Mouse (Mus musculus) layer of hippocampus, adult 9-11 months (tissue): Measurements from ENCODE around the gene Grid1.

Experiments used
- DNase-seq: peaks from one replicate; pipeline ENCODE4 v3.0.0; 2022

Grid1 gene

DNA sequence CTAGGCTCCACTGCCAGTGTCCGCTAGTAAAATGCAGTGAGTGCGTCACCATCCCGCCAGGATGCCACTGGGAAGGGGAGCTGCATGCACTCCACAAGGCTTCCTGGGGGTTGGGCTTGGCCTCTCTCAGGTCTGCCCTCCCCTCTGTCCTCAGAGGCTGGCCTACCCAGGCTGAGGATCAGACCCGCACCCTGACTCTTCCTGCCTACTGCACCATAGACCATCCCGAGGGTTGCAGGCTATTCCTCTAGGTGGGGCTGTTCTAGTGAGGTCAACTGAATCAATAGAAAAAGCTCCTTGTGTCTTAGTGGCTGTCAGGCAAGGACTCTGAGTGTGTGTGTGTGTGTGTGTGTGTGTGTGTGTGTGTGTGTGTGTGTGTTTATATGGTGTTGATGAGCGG is 19.1 kb downstream of the Grid1 start:
- DNase-seq = no peak

DNA sequence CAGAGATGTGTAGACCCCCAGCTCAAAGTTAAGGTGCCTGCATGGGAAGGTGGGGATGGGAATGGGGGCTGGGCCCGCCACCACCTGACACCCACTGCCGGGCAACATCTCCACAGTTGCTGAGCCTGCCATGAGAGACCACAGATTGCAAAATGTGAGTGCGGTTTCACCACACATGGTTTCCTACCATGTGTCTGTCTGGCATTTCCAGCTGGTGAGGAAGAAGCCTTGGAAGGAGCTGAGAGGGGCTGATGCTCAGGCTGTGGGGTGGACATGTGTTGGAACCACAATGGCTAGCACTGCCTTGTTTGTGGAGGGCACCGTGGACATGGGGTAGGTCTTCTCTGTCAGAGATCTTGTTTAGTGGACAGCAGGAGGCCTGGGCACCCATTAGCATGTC is 20.0 kb downstream of the Grid1 start:
- peak; percentile 62 for DNase-seq

DNA sequence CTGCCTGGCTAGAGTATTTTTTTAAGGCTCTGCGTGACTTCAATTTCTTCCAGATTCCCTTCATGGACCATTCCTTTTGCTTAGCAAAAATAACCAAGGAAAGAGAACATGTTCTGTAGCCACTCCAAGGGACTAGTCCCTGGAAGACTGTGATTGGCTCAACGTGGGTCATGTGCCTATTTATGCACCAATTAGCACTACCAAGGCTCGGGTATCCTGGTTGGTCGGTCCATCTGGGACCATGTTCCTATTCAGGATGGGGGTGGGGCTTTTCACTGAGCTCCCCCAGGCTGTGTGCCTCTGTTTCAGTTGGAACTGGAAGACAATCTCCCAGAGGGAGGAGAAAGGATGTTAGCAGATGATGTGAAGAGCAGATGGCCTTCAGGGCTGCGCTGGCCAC is 23.7 kb downstream of the Grid1 start:
- no peak for DNase-seq

DNA sequence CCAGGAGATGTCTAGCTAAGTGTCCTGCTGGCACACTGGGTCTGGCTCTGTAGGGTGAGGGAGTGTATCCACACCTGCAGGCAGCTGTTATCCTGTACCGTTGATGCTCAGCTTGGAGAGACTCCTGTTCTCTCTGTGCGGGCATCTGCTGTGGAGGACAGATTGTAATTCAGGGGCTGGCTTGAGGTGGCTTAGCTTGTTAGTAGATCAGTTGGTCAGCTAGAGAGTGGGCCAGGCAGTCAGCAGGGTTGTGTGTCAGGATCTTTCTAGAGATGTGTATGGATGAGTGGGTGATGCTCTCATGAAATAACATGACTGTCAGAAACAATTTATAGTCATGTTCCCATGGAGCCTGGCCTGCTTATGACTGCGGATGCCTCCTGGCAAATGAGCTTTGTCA is 24.3 kb downstream of the Grid1 start:
- DNase-seq = no peak

DNA sequence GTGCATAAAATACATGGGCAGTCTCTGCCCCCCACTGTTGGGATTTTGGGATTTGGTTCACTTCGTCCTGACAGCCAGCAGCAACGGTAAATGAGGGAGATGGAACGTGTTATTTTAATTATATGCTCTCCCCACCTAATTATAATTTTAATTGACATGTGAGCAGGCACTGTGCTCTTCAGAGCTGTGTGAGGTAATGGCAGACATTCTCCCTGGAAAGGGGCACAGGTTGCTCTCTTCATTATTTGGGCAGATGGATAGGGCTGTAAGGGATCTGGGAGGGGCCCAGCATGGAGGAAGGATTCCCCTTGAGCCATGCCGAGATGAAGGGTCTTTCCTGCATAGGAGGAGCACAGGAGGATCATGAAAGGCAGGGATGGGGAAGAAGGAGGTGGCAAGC is 26.9 kb downstream of the Grid1 start:
- DNase-seq = no peak

DNA sequence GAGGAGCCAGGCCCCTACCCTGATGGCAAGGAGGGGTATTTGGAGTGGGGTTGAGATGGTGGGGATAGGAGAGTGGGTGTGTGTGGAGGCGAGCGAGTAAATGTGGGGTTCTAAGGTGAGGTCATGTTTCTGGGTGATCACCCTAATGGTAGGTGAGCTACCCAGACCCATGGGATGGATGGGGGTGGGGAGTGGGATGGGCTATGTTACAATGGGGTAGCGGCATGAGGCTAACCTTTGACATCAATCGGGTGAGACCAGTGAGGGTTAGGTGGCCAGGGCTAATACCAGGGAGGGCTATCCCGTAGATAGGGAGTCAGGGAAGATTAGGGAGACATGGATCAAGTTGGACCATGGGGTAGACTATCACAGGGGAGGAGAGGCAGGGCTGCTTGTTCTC is 27.7 kb downstream of the Grid1 start:
- no peak for DNase-seq

DNA sequence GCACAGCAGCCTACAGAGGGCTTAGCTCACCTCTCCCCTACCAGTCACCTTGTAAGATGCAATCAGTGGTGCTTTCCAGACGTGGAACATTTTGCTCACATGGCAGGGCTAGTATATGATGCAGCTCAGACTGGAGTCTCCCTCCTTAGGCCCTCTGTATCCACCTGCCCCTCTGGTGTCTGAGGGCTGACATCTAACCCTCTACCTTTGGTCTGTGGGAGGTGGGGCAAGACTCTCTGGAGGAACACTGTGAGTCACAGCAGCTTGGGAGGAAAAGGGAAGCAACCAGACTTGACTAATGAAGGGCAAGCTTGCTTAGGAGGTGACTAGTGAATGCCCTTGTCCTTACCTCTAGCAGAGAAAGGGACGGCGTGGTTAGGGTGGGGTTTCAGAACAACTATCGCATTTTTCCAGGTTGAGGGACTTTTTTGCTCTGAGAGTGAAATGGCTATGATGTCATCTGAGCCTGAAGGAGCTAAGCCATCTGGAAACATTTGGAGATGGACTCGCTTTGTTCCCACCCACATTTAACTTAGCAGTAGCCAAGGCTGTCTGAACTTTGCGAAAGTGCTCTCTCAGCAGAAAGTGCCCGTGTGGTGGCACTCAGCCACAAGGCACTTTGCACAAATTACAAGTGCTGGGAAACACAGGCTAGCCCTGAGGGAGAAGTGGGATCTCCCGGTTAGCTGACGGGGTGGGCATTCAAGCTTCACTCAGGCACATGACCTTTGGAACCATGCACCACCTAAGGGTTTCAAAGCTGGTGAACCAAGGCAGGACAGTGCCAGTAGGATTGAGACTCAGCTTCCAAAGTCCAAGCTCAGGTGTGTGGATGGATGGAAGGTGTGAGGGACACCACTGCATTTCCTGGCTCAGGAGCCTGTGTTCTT is 41.2 kb downstream of the Grid1 start:
- DNase-seq = no peak

DNA sequence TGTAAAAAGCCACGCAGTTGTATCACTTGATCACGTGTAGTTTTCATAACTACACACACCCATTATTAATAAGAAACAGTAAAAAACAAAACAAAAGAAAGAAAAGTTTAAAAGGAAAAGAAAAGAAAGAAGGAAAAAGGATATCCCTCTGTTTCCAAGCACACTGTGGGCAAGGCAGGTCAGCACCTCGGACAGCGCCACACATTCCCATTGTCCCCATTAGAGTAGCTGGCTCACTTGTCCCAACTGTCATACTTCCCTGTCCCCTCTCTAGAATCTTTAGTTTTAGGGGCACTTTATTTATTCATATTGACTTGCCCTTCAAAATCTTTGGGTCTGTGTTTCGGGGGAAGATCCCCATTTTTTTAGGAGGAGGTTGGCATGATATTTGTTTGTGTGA is 47.4 kb downstream of the Grid1 start:
- DNase-seq = no peak

DNA sequence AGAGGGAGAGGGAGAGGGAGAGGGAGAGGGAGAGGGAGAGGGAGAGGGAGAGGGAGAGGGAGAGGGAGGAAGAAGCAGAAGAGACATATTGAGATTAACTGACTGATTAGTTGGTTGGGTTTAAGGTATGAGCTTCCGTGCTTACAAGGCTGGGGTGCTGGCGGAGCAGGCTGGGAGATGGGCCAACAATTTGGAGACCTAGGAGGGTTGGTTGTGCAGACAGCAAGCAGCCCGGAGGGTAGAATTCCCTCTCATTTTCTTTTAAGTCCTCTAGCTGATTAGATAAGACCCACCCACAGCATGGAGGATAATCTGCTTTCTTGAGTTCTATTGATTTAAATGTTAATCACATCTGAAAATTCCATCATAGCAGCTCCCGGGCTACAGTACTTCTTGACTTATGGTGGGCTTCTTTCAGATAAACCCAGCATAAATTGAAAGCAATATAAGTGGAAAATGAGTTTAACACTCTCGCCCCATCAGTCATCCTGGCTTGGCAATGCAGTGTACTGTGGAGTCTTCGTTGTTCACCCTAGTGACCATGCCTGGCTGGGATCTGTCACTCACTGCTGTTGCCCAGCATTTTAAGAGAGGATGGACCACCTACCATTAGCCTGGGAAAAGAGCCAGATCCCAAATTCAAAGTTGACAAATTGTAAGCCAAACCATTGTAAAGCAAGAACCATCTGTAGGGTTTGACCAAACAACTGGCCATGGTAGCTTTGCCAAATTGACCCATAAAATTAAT is 48.8 kb downstream of the Grid1 start:
- DNase-seq = no peak

DNA sequence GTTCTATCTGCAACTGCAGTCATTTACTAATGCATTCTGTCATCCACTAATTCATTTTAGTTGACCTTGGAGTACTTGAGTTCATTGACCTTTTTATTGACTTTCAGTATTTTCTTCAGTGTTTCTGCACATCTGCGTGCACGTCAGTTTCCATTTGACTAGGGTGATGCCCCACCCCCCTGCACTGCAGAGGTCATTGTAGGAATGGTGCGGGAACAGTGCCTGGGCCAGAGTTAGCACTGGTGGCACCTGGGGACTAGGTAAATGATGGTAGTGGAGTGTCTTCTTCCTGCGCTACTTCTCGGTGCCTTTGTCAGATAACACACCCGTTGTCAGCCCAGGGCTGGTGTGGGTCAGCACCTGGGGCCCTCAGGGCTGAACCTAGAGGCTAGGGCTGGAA is 60.1 kb downstream of the Grid1 start:
- DNase-seq = no peak

DNA sequence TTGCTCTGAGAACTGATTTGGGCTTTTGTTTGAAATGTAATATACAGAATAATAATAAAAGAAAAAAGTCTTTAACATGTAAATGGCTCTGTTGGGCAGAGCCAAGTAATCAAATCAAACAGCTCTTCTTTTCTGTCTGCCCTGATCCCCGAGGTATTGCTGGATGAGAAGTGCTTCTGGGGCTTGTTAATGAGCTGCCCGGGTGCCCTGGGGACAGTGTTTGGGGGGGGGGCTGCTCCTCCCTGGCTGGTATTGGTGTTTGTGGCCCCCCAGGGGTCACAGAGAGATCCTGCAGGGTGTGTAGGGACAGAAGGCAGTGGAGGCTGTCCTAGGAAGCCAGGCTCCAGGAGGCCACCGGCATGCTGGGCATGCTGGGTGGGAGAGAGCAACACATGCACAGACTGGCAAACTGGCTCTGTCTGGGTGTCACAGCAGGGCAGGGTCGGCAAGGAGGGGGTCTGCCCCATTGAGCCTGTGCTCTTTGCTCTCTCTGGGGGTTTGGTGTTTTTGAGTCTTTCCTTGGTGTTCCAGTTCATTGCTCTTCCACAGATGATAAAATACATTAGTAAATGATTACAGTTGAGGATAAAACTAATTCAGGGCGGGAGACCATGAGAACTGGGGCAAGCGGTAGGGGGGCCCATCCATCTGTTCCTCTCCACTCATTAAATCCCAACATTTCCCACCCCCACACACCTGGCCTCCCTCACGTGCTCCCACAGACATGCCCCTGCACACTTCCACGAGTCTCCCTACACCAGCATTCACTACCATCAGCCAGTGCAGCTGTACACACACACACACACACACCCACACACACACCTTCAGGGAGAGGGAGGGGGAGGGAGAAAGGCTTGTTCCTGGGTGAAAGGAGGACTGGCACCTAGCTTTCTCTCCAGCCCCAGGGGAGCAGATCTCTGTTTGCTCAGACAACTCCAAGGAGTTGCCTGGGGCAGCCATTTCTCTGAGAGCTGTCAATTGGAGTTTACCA is 60.8 kb downstream of the Grid1 start:
- DNase-seq = peak; percentile 26

DNA sequence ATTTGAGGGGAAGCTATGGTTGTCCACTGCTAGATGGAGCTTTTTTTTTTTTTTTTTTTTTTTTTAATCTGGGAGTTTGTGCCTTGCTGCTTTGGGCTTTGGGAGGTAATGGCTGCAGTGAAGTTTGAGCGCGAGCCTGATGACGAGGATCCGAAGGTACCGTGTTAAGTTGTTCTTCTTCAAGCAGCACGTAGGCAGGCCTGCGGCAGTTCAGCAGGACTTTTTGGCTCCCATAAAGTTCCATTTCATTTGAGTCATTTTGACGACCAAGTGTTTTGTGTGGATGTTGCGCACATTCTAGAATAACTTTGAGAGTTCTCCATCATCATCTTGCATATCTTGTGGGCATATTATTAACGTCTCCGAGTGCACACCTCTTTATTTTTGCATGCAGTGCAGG is 64.3 kb downstream of the Grid1 start:
- DNase-seq = no peak

DNA sequence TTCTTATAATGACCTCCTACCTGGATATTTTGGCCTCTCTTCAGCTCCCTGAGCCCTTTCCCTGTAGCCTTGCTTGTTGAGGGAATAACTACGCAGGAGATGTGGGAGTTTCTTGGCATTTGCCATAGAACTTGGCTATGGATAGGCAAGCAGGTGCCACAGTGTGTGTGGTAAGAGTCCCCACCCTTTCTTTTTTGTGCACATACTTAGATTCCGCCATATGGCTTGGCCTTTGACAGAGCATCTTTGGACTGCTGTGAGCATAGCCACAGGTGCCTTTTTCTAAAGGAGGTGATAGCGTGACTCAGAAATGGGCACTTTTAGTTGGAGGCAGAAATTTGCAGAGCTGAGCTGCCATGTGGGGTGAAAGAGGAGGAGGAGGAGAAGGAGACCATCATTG is 64.7 kb downstream of the Grid1 start:
- DNase-seq = peak; percentile 70

DNA sequence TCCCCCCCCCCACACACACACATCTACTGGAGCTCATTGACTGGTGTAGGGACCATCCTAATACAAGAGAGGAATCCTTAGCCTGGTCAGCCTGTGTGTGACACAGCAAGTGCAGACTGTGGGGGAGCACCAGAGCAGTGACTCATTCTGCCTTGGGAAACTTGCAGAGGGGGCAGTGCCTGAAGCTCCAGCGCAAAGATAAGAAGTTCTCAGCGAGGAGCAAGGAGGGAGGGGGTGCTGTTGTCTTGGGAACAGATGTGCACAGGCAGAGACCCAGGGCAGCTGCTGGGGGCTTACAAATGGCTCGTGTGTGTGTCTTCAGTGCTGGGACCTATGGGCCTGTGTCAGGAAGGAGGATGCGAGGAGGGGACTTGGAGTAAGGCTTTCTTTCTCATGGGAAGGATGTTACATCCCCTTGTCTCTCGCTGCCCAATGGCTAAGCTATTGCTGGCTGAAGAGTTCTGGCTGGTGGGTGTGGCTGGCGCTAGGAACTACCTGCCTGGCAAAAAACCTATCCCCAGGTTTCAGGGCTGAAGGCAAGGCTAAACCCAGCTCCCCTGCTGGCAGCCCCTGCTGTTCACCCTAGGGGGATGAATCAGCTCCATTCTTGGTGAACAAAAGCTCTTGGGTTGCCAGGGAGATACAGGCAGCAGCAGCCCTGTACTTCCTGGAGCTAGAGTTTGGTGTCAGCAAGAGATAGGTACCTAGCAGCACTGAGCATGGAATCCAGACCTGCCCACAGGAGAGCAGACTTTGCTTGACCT is 72.0 kb downstream of the Grid1 start:
- peak; percentile 53 for DNase-seq

DNA sequence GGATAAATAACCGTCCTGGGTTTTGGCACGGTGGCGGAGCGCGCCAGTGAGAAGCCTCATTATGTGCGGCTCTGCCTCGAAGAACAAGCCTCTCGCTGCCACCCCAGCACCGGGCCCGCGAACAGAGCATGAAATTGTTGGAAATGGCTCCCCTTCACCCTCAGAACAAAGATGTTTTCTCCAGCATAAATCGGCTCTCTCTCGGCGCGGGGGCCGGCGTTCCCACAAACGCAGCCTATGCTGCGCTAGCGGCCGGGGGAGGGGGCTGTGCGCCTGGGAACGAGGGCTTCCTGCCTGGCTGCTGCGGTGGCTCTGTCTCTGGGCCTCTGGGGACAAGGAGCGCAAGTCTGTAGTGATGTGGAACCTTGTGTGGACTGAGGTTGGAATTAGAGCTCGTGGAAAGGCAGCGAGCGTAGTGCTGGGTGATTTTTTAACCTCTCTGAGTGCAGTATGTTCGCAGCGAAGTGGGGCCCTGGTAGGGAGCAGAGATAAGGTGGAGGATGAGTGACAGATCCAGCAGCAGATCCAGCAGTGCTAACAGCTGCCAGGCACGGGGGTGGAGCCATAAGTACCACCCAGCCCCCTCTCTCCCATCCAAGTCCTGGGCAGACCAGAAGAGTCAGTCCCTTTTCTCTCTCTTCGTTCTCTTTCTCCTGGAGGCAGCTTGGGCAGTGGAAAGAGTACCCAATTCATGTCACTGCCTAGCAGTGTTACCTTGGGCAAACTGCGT is 76.5 kb downstream of the Grid1 start:
- peak; percentile 70 for DNase-seq

DNA sequence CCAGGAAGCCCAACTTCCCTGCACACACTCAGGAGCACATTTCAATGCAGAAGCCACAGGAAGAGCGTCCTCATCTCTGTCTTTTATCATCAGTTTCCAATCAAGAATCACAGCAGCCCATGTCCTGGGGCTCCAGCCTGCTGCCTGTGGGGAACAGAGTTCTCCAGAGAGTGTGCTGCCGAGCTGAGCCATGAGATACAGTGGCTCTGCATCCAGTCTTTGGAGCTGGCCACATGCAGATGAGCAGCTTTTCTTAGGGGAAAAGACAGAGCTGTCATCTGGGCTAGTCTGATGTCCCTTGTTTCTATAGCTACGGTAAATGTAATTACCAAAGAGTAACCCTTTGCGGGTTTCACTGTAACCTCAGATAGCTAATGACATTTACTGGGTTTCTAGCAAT is 83.9 kb downstream of the Grid1 start:
- no peak for DNase-seq

DNA sequence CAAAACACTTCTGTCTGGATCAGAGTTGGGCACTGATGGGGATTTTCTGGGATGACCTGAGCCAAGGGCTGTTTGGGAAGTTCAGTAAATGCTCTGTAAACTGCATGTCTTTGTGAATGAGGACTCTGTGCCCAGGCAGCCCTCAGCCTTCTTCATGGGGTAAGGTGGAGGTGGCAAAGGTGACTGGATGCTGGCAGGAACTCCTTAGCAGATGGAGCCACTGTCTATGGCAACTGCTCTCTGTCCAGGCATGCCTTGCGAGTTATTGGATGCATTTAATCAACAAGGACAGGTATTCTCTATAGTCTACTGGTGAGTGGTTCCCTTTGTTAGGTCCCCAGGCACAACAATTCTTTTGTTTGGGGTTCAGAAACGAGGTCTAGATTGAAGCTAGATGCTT is 85.8 kb downstream of the Grid1 start:
- DNase-seq = no peak

DNA sequence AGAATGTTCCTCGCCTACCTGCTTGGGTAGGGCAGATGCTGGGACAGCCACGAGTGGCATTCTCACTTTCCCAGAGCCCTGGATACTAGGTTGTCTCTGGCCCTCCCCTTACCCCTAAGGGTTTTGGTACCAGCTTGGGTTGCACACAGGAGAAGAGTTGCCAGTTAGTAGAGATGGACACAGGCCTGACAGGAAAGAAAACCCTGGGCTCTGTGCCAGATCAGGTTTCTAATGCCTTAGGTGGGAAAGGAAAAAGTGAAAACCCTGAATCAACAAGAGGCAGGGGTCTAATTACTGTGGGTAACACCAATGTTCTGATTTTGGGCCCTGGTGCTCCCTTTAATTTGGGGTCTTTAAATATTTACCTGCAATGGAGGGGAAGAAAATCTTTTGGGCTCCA is 88.5 kb downstream of the Grid1 start:
- no peak for DNase-seq

DNA sequence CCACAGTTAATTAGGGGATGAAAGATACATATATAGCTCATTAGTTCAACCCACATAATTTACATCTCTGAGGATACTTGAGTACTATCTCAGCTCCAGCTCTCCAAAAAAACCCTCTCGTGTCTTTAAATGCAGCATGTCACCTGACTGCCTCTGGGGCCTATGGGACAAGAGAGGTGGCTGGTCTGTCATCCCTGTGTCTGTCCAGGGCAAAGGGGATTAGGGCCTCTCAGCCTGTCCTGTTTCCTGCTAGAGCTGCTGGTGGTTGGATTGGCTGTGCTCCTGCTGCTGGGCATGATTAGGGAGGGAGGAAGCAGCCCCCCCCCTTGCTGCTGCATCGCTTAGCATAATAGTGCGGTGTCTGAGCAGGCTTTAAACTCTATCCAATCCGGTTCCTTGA is 88.9 kb downstream of the Grid1 start:
- no peak for DNase-seq

DNA sequence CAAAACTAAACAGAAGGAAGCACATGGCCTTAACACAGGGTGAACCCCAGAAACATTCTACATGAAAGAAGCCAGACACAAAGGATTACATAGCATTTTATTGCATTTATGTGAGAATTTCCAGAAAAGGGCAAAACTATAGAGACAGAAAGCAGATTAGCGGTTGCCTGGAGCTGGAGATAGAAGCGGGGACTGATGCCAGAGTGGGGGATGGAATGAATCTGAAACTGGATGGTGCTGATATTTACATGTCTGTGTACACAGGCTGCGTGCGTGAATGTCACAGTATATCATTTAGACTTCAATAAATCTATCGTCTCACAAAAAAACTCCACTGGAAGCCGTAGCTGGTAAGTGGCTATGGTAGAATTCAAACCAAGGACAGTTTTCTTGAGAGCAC is 96.4 kb downstream of the Grid1 start:
- no peak for DNase-seq

DNA sequence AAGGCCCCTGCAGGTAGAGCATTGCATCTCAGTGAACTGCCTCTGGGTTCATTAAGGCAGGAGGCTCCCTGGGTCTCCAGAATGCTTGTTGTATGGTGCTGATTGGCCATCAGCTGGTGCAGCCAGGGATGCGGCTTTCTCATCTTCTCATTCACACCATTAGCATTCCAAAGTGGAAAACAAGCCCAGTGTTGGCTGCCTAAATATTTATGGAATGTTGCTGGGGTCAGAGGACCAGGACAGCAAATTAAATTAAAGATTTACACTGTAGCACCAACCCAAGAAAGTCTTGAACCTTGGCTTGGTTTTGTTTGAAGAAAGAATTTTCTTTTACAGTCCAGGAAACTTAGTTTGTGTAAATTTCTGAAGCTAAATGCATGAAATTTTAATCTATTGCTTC is 97.2 kb downstream of the Grid1 start:
- DNase-seq = no peak

DNA sequence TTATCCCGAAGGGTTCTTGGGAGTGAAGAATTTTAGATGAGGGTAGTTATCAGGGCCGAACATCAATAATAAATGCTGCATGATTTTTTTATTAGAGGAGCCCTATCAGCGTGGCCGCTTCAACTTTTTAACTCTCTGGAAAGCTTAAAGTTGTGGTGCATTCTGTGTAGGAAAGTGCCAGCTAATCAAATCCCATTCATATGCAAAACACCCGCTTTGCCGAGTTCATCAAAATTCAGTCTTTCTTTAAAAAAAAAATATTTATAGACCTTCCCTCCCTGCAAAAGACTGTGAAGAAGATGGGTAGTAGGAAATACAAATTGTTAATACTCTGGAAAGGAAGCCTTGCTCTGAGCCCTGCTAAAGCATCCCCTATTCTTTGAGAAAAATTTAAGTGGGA is 99.3 kb downstream of the Grid1 start:
- DNase-seq = no peak
